In genomic region chr9:112447515-112447914, GRCm38 (mm10) we compare ENCODE assay signal across 8 mouse cellular contexts.
DNase-seq lines count a peak whose midpoint lies in the region; ATAC-seq lines count a peak whose summit lies in the region.

No protein-coding gene starts in this region.

- no peaks in the 10 kb centered on the region for H3K9me3 ChIP-seq in midbrain, embryonic 12.5 days
- no peaks in the 10 kb centered on the region for H3K9me3 ChIP-seq in kidney, embryonic 14.5 days (ENCODE audit: control insufficient read depth, low read length)

- WGBS in midbrain, embryonic 12.5 days: 4% methylated on average over 2 of the region's 2 CpGs
- 23% methylated on average over 2 of the region's 2 CpGs for WGBS in kidney, embryonic 14.5 days

- ATAC-seq in CD4-positive, CD25-positive, alpha-beta regulatory T cell, adult 4 months: no peak
- ATAC-seq in granulocyte monocyte progenitor cell, adult 5-6 weeks (replicated peaks; ENCODE audit: poor library complexity, severe bottlenecking): peak; percentile 88
- ATAC-seq in midbrain, embryonic 12.5 days (ENCODE audit: low FRiP score, low read depth): 0 out of 2 replicates have a peak, but pooled peaks have one; percentile 58
- ATAC-seq in kidney, embryonic 14.5 days (ENCODE audit: low FRiP score, low TSS enrichment): no peak

- no peak overlapping the region for H3K4me3 ChIP-seq in midbrain, embryonic 12.5 days
- H3K4me3 ChIP-seq in kidney, embryonic 14.5 days (ENCODE audit: low read length): no peak overlapping the region

- peak; percentile 5 for DNase-seq in CD4-positive, CD25-positive, alpha-beta regulatory T cell, adult 2 months (ENCODE audit: low read depth, low spot score)
- DNase-seq in cerebellum, adult 8-10 months: peak; percentile 67
- no peak for DNase-seq in heart, postnatal 14 days
- DNase-seq in adipocyte (ENCODE audit: low spot score): no peak

- H3K27me3 ChIP-seq in midbrain, embryonic 12.5 days: no peaks in the 10 kb centered on the region
- no peaks in the 10 kb centered on the region for H3K27me3 ChIP-seq in kidney, embryonic 14.5 days (ENCODE audit: control insufficient read depth, insufficient read depth, low read length)

- 0 out of 2 replicates have a peak overlapping the region, but pooled peaks have one; percentile 8 for H3K27ac ChIP-seq in midbrain, embryonic 12.5 days (replicated peaks)
- H3K27ac ChIP-seq in kidney, embryonic 14.5 days (ENCODE audit: low read depth, low read length): no peak overlapping the region

- no peaks in the 10 kb centered on the region for H3K36me3 ChIP-seq in midbrain, embryonic 12.5 days
- H3K36me3 ChIP-seq in kidney, embryonic 14.5 days (ENCODE audit: control insufficient read depth, insufficient read depth, low read length): no peaks in the 10 kb centered on the region

- intact Hi-C loops in heart, postnatal 14 days (cut with DNase I): no loop called here

- H3K4me1 ChIP-seq in midbrain, embryonic 12.5 days: no peaks in the 10 kb centered on the region
- H3K4me1 ChIP-seq in kidney, embryonic 14.5 days (ENCODE audit: control insufficient read depth, insufficient read depth, low read length): no peaks in the 10 kb centered on the region

- no peak overlapping the region for H3K4me2 ChIP-seq in midbrain, embryonic 12.5 days (replicated peaks)
- no peak overlapping the region for H3K4me2 ChIP-seq in kidney, embryonic 14.5 days (replicated peaks; ENCODE audit: low read depth, low read length)

- no peak overlapping the region for H3K9ac ChIP-seq in midbrain, embryonic 12.5 days (replicated peaks)
- no peak overlapping the region for H3K9ac ChIP-seq in kidney, embryonic 14.5 days (ENCODE audit: low read depth, low read length)

Comparison
In these comparisons a context has a peak if more than half of its experiments do, and no peak if none do; other contexts are left out.
1. DNase-seq: peak in CD4-positive, CD25-positive, alpha-beta regulatory T cell, adult 2 months (single experiment) and cerebellum, adult 8-10 months (single experiment); none in heart, postnatal 14 days (0 of 2) and adipocyte (single experiment).
2. ATAC-seq: peak in granulocyte monocyte progenitor cell, adult 5-6 weeks (single experiment) and midbrain, embryonic 12.5 days (single experiment); none in CD4-positive, CD25-positive, alpha-beta regulatory T cell, adult 4 months (single experiment) and kidney, embryonic 14.5 days (single experiment).